Mouse (Mus musculus): ENCODE measurements around the gene Spryd3. TPM values are rescaled to one million over a fixed set of nuclear protein-coding genes. Genes with fewer than 3 reads are reported as not detected.

The Spryd3 gene
- polyA plus RNA-seq, 1 experiment from 2014 or later, result 12.1 TPM

GRCm38 (mm10) chr15:102106754-102107456, 29.1 kb downstream of the Spryd3 start:
- H3K4me3 ChIP-seq (ENCODE audit: low read depth, low read length), result peak overlapping the region; percentile 33
- H3K27me3 ChIP-seq (ENCODE audit: control insufficient read depth, insufficient read depth, low read length), result peaks cover 26% of the 10 kb centered on the region
- peak overlapping the region; percentile 59 for H3K4me2 ChIP-seq (ENCODE audit: low read depth, low read length, severe bottlenecking)
- 2% methylated on average over 38 of the region's 38 CpGs for WGBS
- no peak overlapping the region for H3K9ac ChIP-seq (ENCODE audit: low read length)
- ATAC-seq (replicated peaks; ENCODE audit: low FRiP score) (no peak), DNase-seq (ENCODE audit: low spot score) (peak; percentile 78)
- H3K36me3 ChIP-seq (ENCODE audit: control insufficient read depth, insufficient read depth, low read length), result no peaks in the 10 kb centered on the region
- H3K4me1 ChIP-seq (replicated peaks; ENCODE audit: control insufficient read depth, insufficient read depth, low read length), result peaks cover 24% of the 10 kb centered on the region
- no peaks in the 10 kb centered on the region for H3K9me3 ChIP-seq (ENCODE audit: control insufficient read depth, low read length)
- no peak overlapping the region for H3K27ac ChIP-seq (ENCODE audit: low read depth, low read length)

GRCm38 (mm10) chr15:102105764-102106730, 30.0 kb downstream of the Spryd3 start:
- WGBS, result 32% methylated on average over 17 of the region's 18 CpGs
- Histone ChIP-seq H3K9me3 (ENCODE audit: control insufficient read depth, low read length) (no peaks in the 10 kb centered on the region), H3K4me1 (replicated peaks; ENCODE audit: control insufficient read depth, insufficient read depth, low read length) (peaks cover 26% of the 10 kb centered on the region), H3K4me2 (ENCODE audit: low read depth, low read length, severe bottlenecking) (peak overlapping the region; percentile 59; the same call in 1 of the 2 replicates), H3K27me3 (ENCODE audit: control insufficient read depth, insufficient read depth, low read length) (peaks cover 30% of the 10 kb centered on the region), H3K9ac (ENCODE audit: low read length) (no peak overlapping the region), H3K4me3 (ENCODE audit: low read depth, low read length) (peak overlapping the region; percentile 33; the same call in 1 of the 2 replicates), H3K27ac (ENCODE audit: low read depth, low read length) (no peak overlapping the region), H3K36me3 (ENCODE audit: control insufficient read depth, insufficient read depth, low read length) (no peaks in the 10 kb centered on the region)
- no peak for ATAC-seq (replicated peaks; ENCODE audit: low FRiP score)
- DNase-seq (ENCODE audit: low spot score), result no peak

- Histone ChIP-seq H3K9ac (ENCODE audit: low read length) (no peak overlapping the region), H3K4me1 (replicated peaks; ENCODE audit: control insufficient read depth, insufficient read depth, low read length) (peaks cover 27% of the 10 kb centered on the region), H3K4me2 (ENCODE audit: low read depth, low read length, severe bottlenecking) (no peak overlapping the region), H3K27me3 (ENCODE audit: control insufficient read depth, insufficient read depth, low read length) (peaks cover 30% of the 10 kb centered on the region), H3K4me3 (ENCODE audit: low read depth, low read length) (no peak overlapping the region), H3K36me3 (ENCODE audit: control insufficient read depth, insufficient read depth, low read length) (no peaks in the 10 kb centered on the region), H3K27ac (ENCODE audit: low read depth, low read length) (no peak overlapping the region), H3K9me3 (ENCODE audit: control insufficient read depth, low read length) (no peaks in the 10 kb centered on the region)
- ATAC-seq (replicated peaks; ENCODE audit: low FRiP score) (no peak), DNase-seq (ENCODE audit: low spot score) (no peak)
- WGBS, result 72% methylated on average over 5 of the region's 5 CpGs
Observed at GRCm38 (mm10) chr15:102105360-102105759, 30.7 kb downstream of the Spryd3 start.

GRCm38 (mm10) chr15:102103947-102104555, 32.0 kb downstream of the Spryd3 start:
- peaks cover 30% of the 10 kb centered on the region for H3K27me3 ChIP-seq (ENCODE audit: control insufficient read depth, insufficient read depth, low read length)
- WGBS, result 28% methylated on average over 12 of the region's 12 CpGs
- no peaks in the 10 kb centered on the region for H3K36me3 ChIP-seq (ENCODE audit: control insufficient read depth, insufficient read depth, low read length)
- DNase-seq (ENCODE audit: low spot score) (no peak), ATAC-seq (replicated peaks; ENCODE audit: low FRiP score) (no peak)
- peak overlapping the region; percentile 23 for H3K9ac ChIP-seq (ENCODE audit: low read length)
- H3K4me2 ChIP-seq (ENCODE audit: low read depth, low read length, severe bottlenecking), result peak overlapping the region; percentile 20; the same call in 1 of the 2 replicates
- H3K4me3 ChIP-seq (ENCODE audit: low read depth, low read length), result peak overlapping the region; percentile 15; the same call in 1 of the 2 replicates
- peaks cover 28% of the 10 kb centered on the region for H3K4me1 ChIP-seq (replicated peaks; ENCODE audit: control insufficient read depth, insufficient read depth, low read length)
- H3K9me3 ChIP-seq (ENCODE audit: control insufficient read depth, low read length), result no peaks in the 10 kb centered on the region
- no peak overlapping the region for H3K27ac ChIP-seq (ENCODE audit: low read depth, low read length)

GRCm38 (mm10) chr15:102103371-102103946, 32.6 kb downstream of the Spryd3 start:
- peaks cover 28% of the 10 kb centered on the region for H3K4me1 ChIP-seq (replicated peaks; ENCODE audit: control insufficient read depth, insufficient read depth, low read length)
- 5% methylated on average over 14 of the region's 14 CpGs for WGBS
- ATAC-seq (replicated peaks; ENCODE audit: low FRiP score), result no peak
- peak overlapping the region; percentile 46; the same call in 1 of the 2 replicates for H3K27ac ChIP-seq (ENCODE audit: low read depth, low read length)
- peak overlapping the region; percentile 20; the same call in 1 of the 2 replicates for H3K4me2 ChIP-seq (ENCODE audit: low read depth, low read length, severe bottlenecking)
- peak overlapping the region; percentile 15; the same call in 1 of the 2 replicates for H3K4me3 ChIP-seq (ENCODE audit: low read depth, low read length)
- H3K36me3 ChIP-seq (ENCODE audit: control insufficient read depth, insufficient read depth, low read length), result no peaks in the 10 kb centered on the region
- no peaks in the 10 kb centered on the region for H3K9me3 ChIP-seq (ENCODE audit: control insufficient read depth, low read length)
- H3K27me3 ChIP-seq (ENCODE audit: control insufficient read depth, insufficient read depth, low read length), result peaks cover 30% of the 10 kb centered on the region
- DNase-seq (ENCODE audit: low spot score), result no peak
- H3K9ac ChIP-seq (ENCODE audit: low read length), result peak overlapping the region; percentile 23

GRCm38 (mm10) chr15:102102548-102103121, 33.4 kb downstream of the Spryd3 start:
- 10% methylated on average over 6 of the region's 6 CpGs for WGBS
- DNase-seq (ENCODE audit: low spot score) (no peak), ATAC-seq (replicated peaks; ENCODE audit: low FRiP score) (no peak)
- H3K4me3 ChIP-seq (ENCODE audit: low read depth, low read length), result peak overlapping the region; percentile 15; the same call in 1 of the 2 replicates
- peak overlapping the region; percentile 20; the same call in 1 of the 2 replicates for H3K4me2 ChIP-seq (ENCODE audit: low read depth, low read length, severe bottlenecking)
- no peaks in the 10 kb centered on the region for H3K9me3 ChIP-seq (ENCODE audit: control insufficient read depth, low read length)
- H3K36me3 ChIP-seq (ENCODE audit: control insufficient read depth, insufficient read depth, low read length), result no peaks in the 10 kb centered on the region
- peak overlapping the region; percentile 46; the same call in 1 of the 2 replicates for H3K27ac ChIP-seq (ENCODE audit: low read depth, low read length)
- H3K27me3 ChIP-seq (ENCODE audit: control insufficient read depth, insufficient read depth, low read length), result peaks cover 26% of the 10 kb centered on the region
- peaks cover 25% of the 10 kb centered on the region for H3K4me1 ChIP-seq (replicated peaks; ENCODE audit: control insufficient read depth, insufficient read depth, low read length)
- H3K9ac ChIP-seq (ENCODE audit: low read length), result peak overlapping the region; percentile 23

GRCm38 (mm10) chr15:102101672-102102541, 34.1 kb downstream of the Spryd3 start:
- no peaks in the 10 kb centered on the region; the same call in 1 of the 2 replicates for H3K36me3 ChIP-seq (ENCODE audit: control insufficient read depth, insufficient read depth, low read length)
- no peak overlapping the region for H3K4me2 ChIP-seq (ENCODE audit: low read depth, low read length, severe bottlenecking)
- 0 out of 2 replicates have a peak overlapping the region, but pooled peaks have one; percentile 12 for H3K27ac ChIP-seq (ENCODE audit: low read depth, low read length)
- DNase-seq (ENCODE audit: low spot score) (peak; percentile 53), ATAC-seq (replicated peaks; ENCODE audit: low FRiP score) (no peak)
- peaks cover 22% of the 10 kb centered on the region for H3K4me1 ChIP-seq (replicated peaks; ENCODE audit: control insufficient read depth, insufficient read depth, low read length)
- H3K27me3 ChIP-seq (ENCODE audit: control insufficient read depth, insufficient read depth, low read length), result peaks cover 20% of the 10 kb centered on the region
- H3K4me3 ChIP-seq (ENCODE audit: low read depth, low read length), result no peak overlapping the region
- H3K9me3 ChIP-seq (ENCODE audit: control insufficient read depth, low read length), result no peaks in the 10 kb centered on the region
- WGBS, result 38% methylated on average over 11 of the region's 11 CpGs
- no peak overlapping the region for H3K9ac ChIP-seq (ENCODE audit: low read length)
